Mouse (Mus musculus) G1E (cell line): ENCODE results near the gene Tbc1d16. TPM values are rescaled to one million over a fixed set of nuclear protein-coding genes. Genes with fewer than 3 reads are reported as not detected.

Experiments
- ATAC-seq: 2 replicates; pipeline ENCODE4 v1.8.0; 2016; ENCODE audit warnings: mild to moderate bottlenecking; ENCODE audit not compliant: insufficient number of reproducible peaks, poor library complexity, low FRiP score, severe bottlenecking; ENCODE audit errors: extremely low read depth
- DNase-seq: peaks from one replicate; pipeline ENCODE4 v3.0.0; 2012; ENCODE audit warnings: low spot score
- H3K27me3 ChIP-seq: 2 replicates; pipeline ENCODE4 v1.6.1; 2012; ENCODE audit warnings: mild to moderate bottlenecking, low read length, inconsistent platforms; ENCODE audit not compliant: insufficient read depth
- H3K36me3 ChIP-seq: replicated peaks from 2 replicates; pipeline ENCODE3; 2012; ENCODE audit warnings: mild to moderate bottlenecking, inconsistent platforms
- H3K4me1 ChIP-seq: 2 replicates; pipeline ENCODE4 v1.6.1; 2012; ENCODE audit warnings: low read depth, low read length, inconsistent platforms, mixed read lengths; ENCODE audit not compliant: insufficient read depth
- H3K4me3 ChIP-seq: 2 replicates; pipeline ENCODE4 v1.5.1; 2012; ENCODE audit warnings: low read depth, mild to moderate bottlenecking, inconsistent platforms, low read length, moderate library complexity, mixed read lengths
- H3K9me3 ChIP-seq: replicated peaks from 2 replicates; pipeline ENCODE4 v1.6.1; 2012; ENCODE audit warnings: inconsistent platforms
- CTCF ChIP-seq: IDR thresholded peaks from 2 replicates; pipeline ENCODE4 v1.5.1; 2012; ENCODE audit warnings: low read depth, low read length, inconsistent platforms, mixed read lengths
- GATA1 ChIP-seq: IDR thresholded peaks from 2 replicates; pipeline ENCODE4 v1.6.1; 2012; ENCODE audit warnings: borderline replicate concordance, low read length, inconsistent platforms, mixed read lengths
- GATA2 ChIP-seq: IDR thresholded peaks from 2 replicates; pipeline ENCODE4 v1.6.1; 2012; ENCODE audit warnings: low read depth, low read length, inconsistent platforms, borderline replicate concordance
- POLR2AphosphoS5 ChIP-seq: IDR thresholded peaks from 2 replicates; pipeline ENCODE4 v1.6.1; 2012; ENCODE audit warnings: low read depth, low read length, inconsistent platforms; ENCODE audit not compliant: insufficient replicate concordance
- TAL1 ChIP-seq: conservative IDR thresholded peaks from 2 replicates; pipeline ENCODE4 v1.6.1; 2012; ENCODE audit warnings: low read depth, low read length, inconsistent platforms, mixed read lengths
- polyA plus RNA-seq: library from polyadenylated mRNA; stranded (reverse); fragments of >175 nt; gene quantifications from 2 replicates; pipeline ENCODE4 v1.2.3, GENCODE M21; 2012
- total RNA-seq, 2 experiments: library from RNA; stranded (forward) in 1 of 2; stranded (reverse) in 1 of 2; fragments of 200-1000 nt in 1 of 2; fragments of >200 nt in 1 of 2; fragmentation: Nextera tagmentation in 1 of 2; gene quantifications; 2 replicates each; pipeline ENCODE4 v1.2.3; 2014 to 2017

Tbc1d16 gene
- total and polyA plus RNA-seq, 3 experiments = 0.05 TPM; not detected in 2

DNA sequence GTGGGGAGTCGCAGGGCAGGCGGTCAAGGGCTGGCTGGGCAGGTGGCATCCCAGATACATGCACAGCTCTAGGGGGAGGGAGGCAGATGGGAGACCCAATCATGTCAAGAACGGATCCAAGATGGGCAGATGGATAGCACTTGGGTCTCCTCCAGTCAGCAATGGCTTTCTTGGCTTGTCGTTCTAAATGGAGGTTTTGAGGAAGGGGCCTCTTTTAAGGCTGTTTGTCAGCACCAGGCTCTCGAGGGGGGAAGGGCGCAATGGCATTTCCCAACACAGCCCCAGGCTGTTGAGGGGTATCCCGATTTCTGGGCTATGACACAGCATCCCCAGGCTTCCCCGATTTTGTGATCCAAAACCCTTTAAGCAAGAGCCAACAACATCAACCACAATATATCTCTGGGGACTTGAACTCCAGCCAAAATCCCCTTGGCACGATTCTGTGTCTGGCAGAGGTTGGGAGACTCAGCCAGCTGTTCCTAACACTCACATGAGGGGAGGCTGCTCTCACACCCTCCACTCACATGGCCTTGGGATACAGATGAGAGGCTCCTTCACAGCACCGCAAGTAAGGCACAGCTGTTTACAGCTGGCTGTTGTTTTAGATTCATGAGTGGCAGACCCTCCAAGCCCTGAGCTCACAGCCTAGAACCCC lies 18.8 kb downstream of the Tbc1d16 start:
- Histone ChIP-seq H3K4me1 (no peaks in the 10 kb centered on the region), H3K4me3 (no peak overlapping the region), H3K27me3 (no peaks in the 10 kb centered on the region), H3K9me3 (peaks cover 76% of the 10 kb centered on the region), H3K36me3 (no peaks in the 10 kb centered on the region)
- no peak for DNase-seq
- no peak for TF ChIP-seq TAL1
- no peak for TF ChIP-seq GATA2
- no peak for TF ChIP-seq CTCF
- TF ChIP-seq POLR2AphosphoS5 = no peak
- no peak for ATAC-seq

DNA sequence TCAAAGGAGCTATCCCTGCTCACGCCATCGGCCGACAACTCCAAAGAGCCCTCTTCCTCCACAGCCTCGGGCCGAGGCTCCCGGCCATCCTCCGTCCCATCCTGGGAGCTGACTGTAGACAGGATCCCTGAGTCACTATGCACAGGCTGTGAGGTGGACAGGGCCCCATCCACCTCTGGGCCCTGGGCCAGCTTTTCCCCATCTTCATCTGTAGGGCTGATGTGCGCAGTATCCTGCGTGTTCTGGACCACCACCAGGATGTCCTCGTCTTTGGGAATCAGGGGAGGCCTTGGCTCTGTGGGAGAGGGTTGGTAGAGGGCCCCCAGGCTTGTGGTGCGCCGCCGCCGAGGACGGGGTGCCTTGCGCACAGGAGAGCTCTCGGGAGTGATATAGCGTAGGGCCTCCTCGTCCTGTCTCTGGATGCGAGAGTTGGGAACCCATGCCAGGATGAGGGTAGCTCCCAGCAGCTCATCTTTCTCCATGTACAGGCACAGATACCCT lies 19.4 kb downstream of the Tbc1d16 start:
- Histone ChIP-seq H3K36me3 (no peaks in the 10 kb centered on the region), H3K27me3 (no peaks in the 10 kb centered on the region), H3K4me1 (no peaks in the 10 kb centered on the region), H3K9me3 (peaks cover 74% of the 10 kb centered on the region), H3K4me3 (no peak overlapping the region; the same call in 1 of the 2 replicates)
- ATAC-seq (no peak), DNase-seq (no peak)
- no peak for TF ChIP-seq POLR2AphosphoS5
- TF ChIP-seq GATA2 = no peak
- no peak for TF ChIP-seq CTCF
- TF ChIP-seq GATA1 = no peak
- no peak for TF ChIP-seq TAL1

- Histone ChIP-seq H3K4me3 (no peak overlapping the region), H3K27me3 (no peaks in the 10 kb centered on the region), H3K36me3 (no peaks in the 10 kb centered on the region), H3K9me3 (peaks cover 78% of the 10 kb centered on the region), H3K4me1 (no peaks in the 10 kb centered on the region)
- no peak for ATAC-seq
- no peak for DNase-seq
- TF ChIP-seq CTCF (no peak), GATA2 (no peak), GATA1 (no peak), TAL1 (no peak), POLR2AphosphoS5 (no peak)
Observed at GRCm38 (mm10) chr11:119207986-119208385, 20.3 kb downstream of the Tbc1d16 start.

- ATAC-seq (no peak), DNase-seq (no peak)
- H3K36me3 ChIP-seq = no peaks in the 10 kb centered on the region
- no peaks in the 10 kb centered on the region for H3K4me1 ChIP-seq
- H3K27me3 ChIP-seq = no peaks in the 10 kb centered on the region
- TF ChIP-seq TAL1 = no peak
- TF ChIP-seq CTCF = peak; percentile 32
- no peak overlapping the region for H3K4me3 ChIP-seq
- peaks cover 84% of the 10 kb centered on the region for H3K9me3 ChIP-seq
Observed at GRCm38 (mm10) chr11:119206562-119206961, 21.7 kb downstream of the Tbc1d16 start.

- Histone ChIP-seq H3K27me3 (no peaks in the 10 kb centered on the region), H3K9me3 (peaks cover 84% of the 10 kb centered on the region), H3K4me1 (no peaks in the 10 kb centered on the region), H3K4me3 (no peak overlapping the region), H3K36me3 (no peaks in the 10 kb centered on the region)
- DNase-seq = no peak
- ATAC-seq = no peak
- TF ChIP-seq CTCF = no peak
- TF ChIP-seq GATA1 = no peak
- no peak for TF ChIP-seq TAL1
- TF ChIP-seq GATA2 = no peak
- no peak for TF ChIP-seq POLR2AphosphoS5
Observed at GRCm38 (mm10) chr11:119205738-119206137, 22.6 kb downstream of the Tbc1d16 start.

DNA sequence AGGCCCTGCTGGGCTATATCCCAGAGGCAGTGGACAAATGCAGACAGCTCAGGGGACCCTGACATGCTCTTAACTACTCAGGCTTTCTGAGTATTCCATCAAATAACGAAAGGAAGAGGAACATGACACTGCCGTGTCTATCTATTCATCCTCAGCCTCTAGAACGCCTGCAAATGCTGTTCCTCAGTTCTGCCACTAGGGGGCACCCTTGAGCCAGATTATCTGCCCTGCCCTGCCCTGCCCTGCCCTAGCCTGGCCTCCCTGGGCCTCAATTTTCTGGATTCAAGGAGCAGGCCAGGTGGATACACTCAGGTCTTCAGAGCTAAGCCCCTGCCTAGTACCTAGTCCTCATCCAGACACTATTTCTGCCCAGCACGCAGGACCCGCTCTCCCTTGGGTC lies 24.9 kb downstream of the Tbc1d16 start:
- ATAC-seq = no peak

GRCm38 (mm10) chr11:119199233-119199601 lies 29.1 kb downstream of the Tbc1d16 start:
- H3K36me3 ChIP-seq = no peaks in the 10 kb centered on the region
- H3K4me1 ChIP-seq = no peaks in the 10 kb centered on the region
- H3K4me3 ChIP-seq = no peak overlapping the region
- ATAC-seq (no peak), DNase-seq (no peak)
- H3K27me3 ChIP-seq = no peaks in the 10 kb centered on the region; the same call in 1 of the 2 replicates
- TF ChIP-seq POLR2AphosphoS5 (no peak), GATA2 (no peak), GATA1 (no peak)
- peaks cover 84% of the 10 kb centered on the region for H3K9me3 ChIP-seq

More for the DNA sequence above, 24.9 kb downstream of the Tbc1d16 start:
- no peak for DNase-seq
- H3K36me3 ChIP-seq = no peaks in the 10 kb centered on the region
- no peaks in the 10 kb centered on the region for H3K4me1 ChIP-seq
- TF ChIP-seq CTCF (no peak), TAL1 (no peak), GATA2 (no peak), POLR2AphosphoS5 (no peak), GATA1 (no peak)
- H3K4me3 ChIP-seq = no peak overlapping the region
- H3K27me3 ChIP-seq = no peaks in the 10 kb centered on the region; the same call in 1 of the 2 replicates
- H3K9me3 ChIP-seq = peaks cover 82% of the 10 kb centered on the region
